Mouse (Mus musculus) brain, embryonic 14.5 days (tissue): ENCODE results near the gene Notch2.

Source experiments
- CTCF ChIP-seq: fragments of 200-500 bp; IDR thresholded peaks from 2 replicates; pipeline ENCODE4 v1.5.1; 2012; ENCODE audit warnings: inconsistent platforms, mild to moderate bottlenecking, moderate library complexity, borderline replicate concordance; ENCODE audit not compliant: insufficient read depth, insufficient read length; ENCODE audit errors: extremely low read depth
- POLR2A ChIP-seq: fragments of 200-500 bp; IDR thresholded peaks from 2 replicates; pipeline ENCODE4 v1.6.1; 2012; ENCODE audit warnings: mild to moderate bottlenecking, inconsistent platforms, borderline replicate concordance; ENCODE audit not compliant: poor library complexity, insufficient read depth, insufficient read length, severe bottlenecking; ENCODE audit errors: extremely low read depth

- no peak for TF ChIP-seq CTCF
- TF ChIP-seq POLR2A: no peak
Measured at GRCm38 (mm10) chr3:97978710-97979109, 34.6 kb upstream of the Notch2 start.
